Mouse (Mus musculus) monocyte, adult 59 days (primary cell): ENCODE data around the gene Ugt2a3. TPM values are rescaled to one million over a fixed set of nuclear protein-coding genes. Genes with fewer than 3 reads are reported as not detected.

Source experiments
- total RNA-seq, 2 experiments: library from RNA; stranded (reverse); gene quantifications; one replicate each; pipeline ENCODE4 v1.2.4; 2023

Ugt2a3 gene
- total RNA-seq = not detected

DNA sequence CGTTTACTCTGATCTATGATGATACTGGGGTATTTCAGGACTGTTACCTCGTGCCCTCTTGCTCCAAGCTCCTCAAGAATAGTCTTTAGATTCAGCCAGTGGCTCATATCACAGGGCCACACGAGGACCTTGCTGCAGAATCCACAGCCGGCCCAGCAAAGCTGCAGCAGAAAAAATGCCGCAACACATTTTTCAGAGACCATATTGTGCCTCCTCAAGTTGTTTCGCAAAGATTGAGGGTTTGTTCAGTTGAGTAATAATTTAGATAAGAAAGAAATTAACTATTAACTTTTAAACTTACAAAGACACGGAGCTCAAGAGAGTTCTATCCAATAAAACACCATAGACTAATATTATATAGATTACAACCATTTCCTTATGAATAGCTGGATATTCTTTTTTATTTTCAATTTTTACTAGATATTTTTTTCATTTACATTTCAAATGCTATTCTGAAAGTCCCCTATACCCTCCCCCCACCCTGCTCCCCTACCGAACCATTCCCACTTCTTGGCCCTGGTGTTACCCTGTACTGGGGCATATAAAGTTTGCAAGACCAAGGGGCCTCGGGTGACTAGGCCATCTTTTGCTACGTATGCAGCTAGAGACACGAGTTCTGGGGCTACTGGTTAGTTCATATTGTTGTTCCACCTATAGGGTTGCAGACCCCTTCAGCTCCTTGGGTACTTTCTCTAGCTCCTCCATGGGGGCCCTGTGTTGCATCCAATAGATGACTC is at the start of gene Ugt2a3:
Gene Ugt2a3, minus strand, starts transcription at position 235 of the 737 bp plus-strand sequence.

Other genes starting within 250 kb of the Ugt2a3 start
- gene Ugt2b36, start 244.6 kb downstream of the Ugt2a3 start, total RNA-seq = not detected
- gene Ugt2b5, start 196.9 kb downstream of the Ugt2a3 start, total RNA-seq = not detected
- not detected for gene Ugt2b37, start 82.4 kb downstream of the Ugt2a3 start, total RNA-seq
- not detected for gene Ugt2b38, start 87.0 kb upstream of the Ugt2a3 start, total RNA-seq
- not detected for gene Ugt2a2, start 145.1 kb upstream of the Ugt2a3 start, total RNA-seq
- not detected for gene Gm43638, start 149.6 kb upstream of the Ugt2a3 start, total RNA-seq
- gene Ugt2a1, start 153.7 kb upstream of the Ugt2a3 start, total RNA-seq = not detected
- gene Sult1b1, start 201.0 kb upstream of the Ugt2a3 start, total RNA-seq = not detected
- not detected for gene Sult1d1, start 231.8 kb upstream of the Ugt2a3 start, total RNA-seq